Mouse (Mus musculus): ENCODE data around the gene Zfp566.

The Zfp566 gene

DNA sequence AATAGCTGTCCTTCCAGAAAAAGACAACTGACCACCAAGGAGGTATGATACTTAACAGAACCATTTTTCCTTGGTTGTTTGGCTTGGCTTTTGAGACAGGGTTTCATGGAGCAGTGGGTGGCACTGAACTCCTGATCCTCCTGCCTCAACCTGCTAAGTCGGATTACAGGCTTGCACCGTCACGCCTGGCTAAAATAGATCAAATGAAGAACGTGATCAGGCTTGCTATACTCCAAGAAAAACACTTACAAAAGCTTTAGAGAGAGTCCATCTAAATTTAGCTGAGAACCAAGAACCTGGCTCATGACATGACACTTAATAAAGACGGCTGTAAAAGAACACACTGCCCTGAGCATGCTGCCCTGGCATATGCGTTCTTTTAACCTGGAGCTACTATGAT lies 30.0 kb downstream of the Zfp566 start:
- DNase-seq (ENCODE audit: low read depth, low spot score), result no peak

- no peak for DNase-seq (ENCODE audit: low read depth, low spot score)
These were observed 36.7 kb downstream of the Zfp566 start for GRCm38 (mm10) chr7:30053591-30053990.

- peak; percentile 90 for DNase-seq (ENCODE audit: low read depth, low spot score)
These were observed 39.3 kb downstream of the Zfp566 start, which contains the start of gene Zfp14 for GRCm38 (mm10) chr7:30050882-30051548. Zfp14 (minus strand) TSS chr7:30051380.

DNA sequence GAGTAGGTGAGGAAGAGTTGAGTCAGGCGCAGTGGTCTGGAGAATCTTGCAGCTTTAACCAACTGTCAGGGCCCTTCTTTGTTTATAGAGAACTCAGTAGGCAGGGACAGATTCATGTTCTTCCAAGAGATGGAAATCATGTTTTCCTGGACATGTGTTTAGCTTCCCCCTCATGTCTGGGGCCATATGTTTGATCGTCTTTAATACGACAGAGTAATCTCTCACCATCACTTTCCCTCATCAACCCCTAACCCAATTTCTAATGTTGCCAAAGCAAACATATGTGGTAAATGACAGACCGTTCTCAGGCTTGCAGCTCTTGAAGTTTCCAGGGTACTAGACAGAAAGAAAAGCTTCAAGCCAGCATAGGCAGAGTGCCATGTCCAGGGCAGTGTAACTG lies 42.2 kb downstream of the Zfp566 start:
- no peak for DNase-seq (ENCODE audit: low read depth, low spot score)

- no peak for DNase-seq (ENCODE audit: low read depth, low spot score)
These were observed 46.0 kb downstream of the Zfp566 start for GRCm38 (mm10) chr7:30044354-30044753.

DNA sequence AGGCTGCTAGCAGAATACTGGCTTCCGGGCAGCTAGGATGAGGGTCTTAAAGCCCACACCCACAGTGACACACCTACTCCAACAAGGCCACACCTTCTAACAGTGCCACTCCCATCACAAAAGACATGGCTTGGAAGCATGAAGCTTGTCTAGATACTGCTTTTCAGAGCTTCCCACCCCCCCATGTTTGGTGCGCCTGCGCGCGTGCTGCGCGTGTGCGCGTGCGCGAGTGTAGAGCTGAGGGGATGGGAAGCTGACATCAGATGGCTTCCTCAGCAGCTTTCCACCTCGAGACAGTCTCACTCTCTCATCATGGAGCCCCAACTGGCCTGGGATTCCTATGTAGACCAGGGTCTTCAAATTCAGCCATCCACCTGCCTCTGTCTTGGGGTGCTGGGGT lies 56.0 kb downstream of the Zfp566 start:
- DNase-seq (ENCODE audit: low read depth, low spot score), result no peak

DNA sequence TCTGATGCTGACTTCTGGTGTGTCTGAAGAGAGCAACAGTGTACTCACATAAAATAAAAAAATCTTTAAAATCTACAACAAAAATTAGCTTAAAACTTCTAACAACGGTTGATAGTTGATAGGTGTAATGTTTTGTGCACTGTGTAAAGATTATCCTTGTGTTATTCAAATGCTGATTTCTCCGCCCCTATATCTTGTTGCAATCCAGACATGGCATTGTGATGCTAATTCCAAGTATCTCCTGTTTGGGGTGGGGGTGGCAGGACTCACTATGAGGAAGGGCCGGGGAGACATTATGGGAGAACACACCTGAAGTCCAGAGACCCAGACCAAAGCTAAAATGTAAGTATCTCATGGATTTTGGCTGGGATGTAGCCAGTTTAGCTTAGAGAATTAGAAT lies 58.9 kb downstream of the Zfp566 start:
- DNase-seq (ENCODE audit: low read depth, low spot score), result no peak

DNA sequence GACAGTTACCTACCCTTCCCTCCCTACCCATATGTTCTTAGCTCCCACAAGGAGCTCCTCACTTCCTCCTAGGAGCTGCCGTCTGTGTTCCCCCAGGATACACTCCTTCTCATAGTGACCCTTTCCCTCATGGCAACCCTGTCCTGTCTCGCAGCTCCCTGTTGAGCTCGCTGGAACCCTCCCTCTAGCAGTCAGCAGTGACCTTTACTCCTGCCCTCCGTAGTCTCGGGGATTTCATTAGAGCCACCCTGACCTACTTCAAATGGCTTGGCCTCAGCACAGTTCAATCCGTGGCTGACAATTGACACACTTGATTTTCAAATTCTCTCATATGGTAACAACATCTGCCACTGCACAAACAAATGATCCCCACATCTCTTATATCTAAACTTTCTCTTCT lies 59.6 kb downstream of the Zfp566 start:
- DNase-seq (ENCODE audit: low read depth, low spot score), result no peak

GRCm38 (mm10) chr7:30028572-30028971 lies 61.8 kb downstream of the Zfp566 start:
- no peak for DNase-seq (ENCODE audit: low read depth, low spot score)

All from forelimb bud, embryonic 11.5 days (tissue).